Mouse (Mus musculus): ENCODE data around the gene Cdc42. TPM values are rescaled to one million over a fixed set of nuclear protein-coding genes. Genes with fewer than 3 reads are reported as not detected.
A peak's percentile ranks its signal among the peaks of the same experiment; 100 is the strongest.

Gene Cdc42
- polyA plus RNA-seq, 1 experiment: 240 TPM

GRCm38 (mm10) chr4:137391287-137391686 is 33.8 kb upstream of the Cdc42 start:
- no peak for TF ChIP-seq USF1 (IDR thresholded peaks at IDR 0.05; ENCODE audit: low read depth)
- TF ChIP-seq CTCF (IDR thresholded peaks at IDR 0.05; ENCODE audit: control insufficient read depth, insufficient read depth, insufficient read length): no peak
- TF ChIP-seq MAX (IDR thresholded peaks at IDR 0.05): no peak
- no peak for TF ChIP-seq FOSL1 (IDR thresholded peaks at IDR 0.05; ENCODE audit: insufficient read depth, low read length, poor library complexity, severe bottlenecking)
- no peak for TF ChIP-seq MYOG (IDR thresholded peaks at IDR 0.05; ENCODE audit: control insufficient read depth, extremely low read depth, insufficient read length)

GRCm38 (mm10) chr4:137390196-137390595 is 32.7 kb upstream of the Cdc42 start:
- H3ac ChIP-seq (ENCODE audit: control insufficient read depth, insufficient read length, low read depth): no peak overlapping the region
- H3K4me3 ChIP-seq (ENCODE audit: insufficient read depth, poor library complexity, severe bottlenecking): no peak overlapping the region
- TF ChIP-seq CEBPB (IDR thresholded peaks at IDR 0.05; ENCODE audit: low read depth) (no peak), FOSL1 (IDR thresholded peaks at IDR 0.05; ENCODE audit: insufficient read depth, low read length, poor library complexity, severe bottlenecking) (no peak), MYOD1 (IDR thresholded peaks at IDR 0.05; ENCODE audit: control insufficient read depth, insufficient read length, low read depth) (no peak), CTCF (IDR thresholded peaks at IDR 0.05; ENCODE audit: control insufficient read depth, insufficient read depth, insufficient read length) (no peak), MYOG (IDR thresholded peaks at IDR 0.05; ENCODE audit: control insufficient read depth, extremely low read depth, insufficient read length) (no peak), MAX (IDR thresholded peaks at IDR 0.05) (no peak), USF1 (IDR thresholded peaks at IDR 0.05; ENCODE audit: low read depth) (no peak)
- no peaks in the 10 kb centered on the region for H3K27me3 ChIP-seq (ENCODE audit: control insufficient read depth, insufficient read depth, insufficient read length)
- H3K79me2 ChIP-seq (ENCODE audit: control insufficient read depth, insufficient read depth): peaks cover 11% of the 10 kb centered on the region
- peaks cover 7% of the 10 kb centered on the region for H3K79me3 ChIP-seq (ENCODE audit: low read depth)
- no peaks in the 10 kb centered on the region for H3K36me3 ChIP-seq (ENCODE audit: control insufficient read depth, insufficient read depth)

More at GRCm38 (mm10) chr4:137391287-137391686, 33.8 kb upstream of the Cdc42 start:
- H3ac ChIP-seq (ENCODE audit: control insufficient read depth, insufficient read length, low read depth): no peak overlapping the region
- no peak overlapping the region for H3K4me3 ChIP-seq (ENCODE audit: insufficient read depth, poor library complexity, severe bottlenecking)
- H3K79me3 ChIP-seq (ENCODE audit: low read depth): peaks cover 7% of the 10 kb centered on the region
- H3K79me2 ChIP-seq (ENCODE audit: control insufficient read depth, insufficient read depth): peaks cover 11% of the 10 kb centered on the region
- H3K36me3 ChIP-seq (ENCODE audit: control insufficient read depth, insufficient read depth): no peaks in the 10 kb centered on the region
- H3K27me3 ChIP-seq (ENCODE audit: control insufficient read depth, insufficient read depth, insufficient read length): no peaks in the 10 kb centered on the region

- H3K79me2 ChIP-seq (ENCODE audit: control insufficient read depth, insufficient read depth): peaks cover 11% of the 10 kb centered on the region
- H3K36me3 ChIP-seq (ENCODE audit: control insufficient read depth, insufficient read depth): no peaks in the 10 kb centered on the region
- H3K27me3 ChIP-seq (ENCODE audit: control insufficient read depth, insufficient read depth, insufficient read length): no peaks in the 10 kb centered on the region
- TF ChIP-seq MYOG (IDR thresholded peaks at IDR 0.05; ENCODE audit: control insufficient read depth, extremely low read depth, insufficient read length): no peak
- TF ChIP-seq FOSL1 (IDR thresholded peaks at IDR 0.05; ENCODE audit: insufficient read depth, low read length, poor library complexity, severe bottlenecking): no peak
- H3K4me3 ChIP-seq (ENCODE audit: insufficient read depth, poor library complexity, severe bottlenecking): peak overlapping the region; percentile 56
- H3ac ChIP-seq (ENCODE audit: control insufficient read depth, insufficient read length, low read depth): no peak overlapping the region
- peaks cover 7% of the 10 kb centered on the region for H3K79me3 ChIP-seq (ENCODE audit: low read depth)
These were observed 31.5 kb upstream of the Cdc42 start for GRCm38 (mm10) chr4:137388983-137389382.

GRCm38 (mm10) chr4:137388059-137388794 is 30.7 kb upstream of the Cdc42 start:
- H3ac ChIP-seq (ENCODE audit: control insufficient read depth, insufficient read length, low read depth): peak overlapping the region; percentile 75
- peaks cover 11% of the 10 kb centered on the region for H3K79me2 ChIP-seq (ENCODE audit: control insufficient read depth, insufficient read depth)
- no peak for TF ChIP-seq MYOG (IDR thresholded peaks at IDR 0.05; ENCODE audit: control insufficient read depth, extremely low read depth, insufficient read length)
- TF ChIP-seq USF1 (IDR thresholded peaks at IDR 0.05; ENCODE audit: low read depth): no peak
- TF ChIP-seq CTCF (IDR thresholded peaks at IDR 0.05; ENCODE audit: control insufficient read depth, insufficient read depth, insufficient read length): no peak
- no peak for TF ChIP-seq CEBPB (IDR thresholded peaks at IDR 0.05; ENCODE audit: low read depth)
- TF ChIP-seq MAX (IDR thresholded peaks at IDR 0.05): peak; percentile 53
- no peak for TF ChIP-seq MYOD1 (IDR thresholded peaks at IDR 0.05; ENCODE audit: control insufficient read depth, insufficient read length, low read depth)
- TF ChIP-seq FOSL1 (IDR thresholded peaks at IDR 0.05; ENCODE audit: insufficient read depth, low read length, poor library complexity, severe bottlenecking): no peak
- H3K4me3 ChIP-seq (ENCODE audit: insufficient read depth, poor library complexity, severe bottlenecking): peak overlapping the region; percentile 56
- no peaks in the 10 kb centered on the region for H3K27me3 ChIP-seq (ENCODE audit: control insufficient read depth, insufficient read depth, insufficient read length)
- peaks cover 7% of the 10 kb centered on the region for H3K79me3 ChIP-seq (ENCODE audit: low read depth)
- no peaks in the 10 kb centered on the region for H3K36me3 ChIP-seq (ENCODE audit: control insufficient read depth, insufficient read depth)

GRCm38 (mm10) chr4:137387482-137388058 is 30.1 kb upstream of the Cdc42 start:
- Histone ChIP-seq H3ac (ENCODE audit: control insufficient read depth, insufficient read length, low read depth) (peak overlapping the region; percentile 76), H3K27me3 (ENCODE audit: control insufficient read depth, insufficient read depth, insufficient read length) (no peaks in the 10 kb centered on the region), H3K36me3 (ENCODE audit: control insufficient read depth, insufficient read depth) (no peaks in the 10 kb centered on the region), H3K4me3 (ENCODE audit: insufficient read depth, poor library complexity, severe bottlenecking) (peak overlapping the region; percentile 56), H3K79me3 (ENCODE audit: low read depth) (peaks cover 7% of the 10 kb centered on the region), H3K79me2 (ENCODE audit: control insufficient read depth, insufficient read depth) (peaks cover 11% of the 10 kb centered on the region)
- no peak for TF ChIP-seq CEBPB (IDR thresholded peaks at IDR 0.05; ENCODE audit: low read depth)
- no peak for TF ChIP-seq MYOD1 (IDR thresholded peaks at IDR 0.05; ENCODE audit: control insufficient read depth, insufficient read length, low read depth)

Data from C2C12 (cell line).